Mouse (Mus musculus) thymus, adult 18-20 months (tissue): Measurements from ENCODE around the gene 4930438A08Rik.
A peak's percentile ranks its signal among the peaks of the same experiment; 100 is the strongest.
"Not testable (repeated sequence)": the region's sequence is repeated elsewhere in the genome, so short reads cannot be mapped to it uniquely, and the experiment has no call there.

Experiments used
- DNase-seq, 2 experiments: peaks; one replicate each; pipeline ENCODE4 v3.0.0; 2022; ENCODE audit warnings: mixed read lengths in 2 of 2

Gene 4930438A08Rik

GRCm38 (mm10) chr11:58274572-58274971, at the start of gene 4930438A08Rik:
4930438A08Rik (plus strand) TSS chr11:58274799.
- no peak for DNase-seq

DNA sequence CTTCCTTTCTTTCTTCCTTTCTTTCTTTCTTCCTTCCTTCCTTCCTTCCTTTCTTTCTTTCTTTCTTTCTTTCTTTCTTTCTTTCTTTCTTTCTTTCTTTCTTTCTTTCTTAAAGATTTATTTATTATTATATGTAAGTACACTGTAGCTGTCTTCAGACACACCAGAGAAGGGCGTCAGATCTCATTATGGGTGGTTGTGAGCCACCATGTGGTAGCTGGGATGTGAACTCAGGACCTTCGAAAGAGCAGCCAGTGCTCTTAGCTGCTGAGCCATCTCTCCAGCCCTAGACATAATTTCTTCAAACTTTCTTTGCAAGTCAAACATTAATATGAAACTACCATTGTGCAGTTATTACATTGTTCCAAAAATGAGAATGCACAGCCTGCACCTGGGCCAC, 49.7 kb upstream of the 4930438A08Rik start:
- DNase-seq, result not testable (repeated sequence)

DNA sequence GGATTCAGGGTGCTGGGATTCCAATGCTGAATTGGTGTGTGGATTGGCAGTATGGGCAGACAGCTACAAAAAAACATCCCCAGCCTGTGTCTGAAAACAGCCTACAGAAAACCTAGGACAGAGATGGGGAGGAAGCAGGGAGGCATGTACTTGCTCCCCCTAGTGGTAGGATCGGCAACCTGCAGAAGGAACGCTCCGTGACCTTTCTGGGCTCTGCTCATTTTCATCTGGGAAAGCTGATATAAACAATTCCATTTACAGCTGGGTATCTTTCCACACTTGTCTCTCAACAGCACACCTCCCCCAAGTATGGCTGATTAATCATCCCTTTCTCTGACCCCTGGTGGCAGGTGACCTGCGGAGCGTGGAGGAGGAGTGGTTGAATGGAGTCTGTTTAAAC, 48.9 kb upstream of the 4930438A08Rik start:
- DNase-seq, result peak in 1 of 2 experiments; percentile 68

- DNase-seq, result no peak
Observed at GRCm38 (mm10) chr11:58226425-58226824, 48.2 kb upstream of the 4930438A08Rik start.

DNA sequence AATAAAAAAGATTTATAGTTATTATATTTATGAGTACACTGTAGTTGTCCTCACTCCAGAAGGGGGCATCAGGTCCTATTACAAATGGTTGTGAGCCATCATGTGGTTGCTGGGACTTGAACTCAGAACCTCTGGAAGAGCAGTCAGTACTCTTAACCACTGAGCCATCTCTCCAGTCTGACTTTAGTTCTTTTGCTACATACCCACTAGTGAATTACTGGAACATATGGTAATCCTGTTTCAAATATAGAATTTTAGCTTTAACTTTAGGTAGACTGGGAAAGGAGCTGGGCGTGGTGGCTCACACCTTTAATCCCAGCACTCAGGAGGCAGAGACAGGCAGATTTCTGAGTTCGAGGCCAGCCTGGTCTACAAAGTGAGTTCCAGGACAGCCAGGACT, 46.6 kb upstream of the 4930438A08Rik start:
- DNase-seq, result not testable (repeated sequence)

DNA sequence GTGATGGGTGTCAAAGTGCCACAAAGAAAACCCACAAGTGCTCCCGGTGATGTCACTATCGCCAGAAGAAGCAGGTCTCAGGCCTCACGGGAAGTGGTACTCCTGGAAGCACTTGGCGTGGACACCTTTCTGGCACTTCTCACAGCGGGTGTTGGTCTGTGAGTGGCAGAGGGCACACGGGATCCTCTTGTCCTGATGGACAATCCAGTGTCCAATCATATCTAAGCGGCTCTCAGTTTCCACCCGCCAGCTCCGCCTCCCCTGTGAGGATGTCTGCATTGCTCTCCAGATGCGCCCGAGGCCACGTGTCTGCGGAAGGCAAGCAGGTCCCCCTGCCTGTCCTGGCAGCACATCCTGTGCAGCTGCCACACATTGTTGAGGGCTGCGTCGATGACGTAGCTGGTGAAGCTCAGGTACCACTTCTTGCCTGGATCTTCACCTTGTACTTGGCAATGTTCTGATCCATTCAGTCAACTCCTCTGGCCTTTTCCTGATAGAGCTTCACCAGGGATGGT, 44.1 kb upstream of the 4930438A08Rik start:
- DNase-seq, result peak; percentile 49 to 74

DNA sequence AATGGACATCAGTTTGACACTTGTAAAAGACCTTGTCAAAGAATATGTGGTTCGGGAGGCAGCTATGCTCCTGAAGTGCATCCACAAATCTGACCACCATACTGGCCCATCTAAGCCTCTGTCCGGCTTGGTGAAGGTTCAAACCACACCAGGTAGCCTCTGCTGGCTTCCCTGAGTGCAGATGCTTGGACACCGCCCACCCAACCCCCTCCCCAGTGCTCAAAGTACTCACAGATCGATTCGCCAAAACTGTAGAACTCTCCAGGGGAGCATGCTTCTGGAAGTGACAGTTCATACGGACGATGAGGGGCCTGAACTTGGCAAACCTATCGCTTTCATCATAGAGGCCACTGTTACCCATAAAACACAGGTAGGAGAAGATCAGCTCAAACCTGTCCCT, 43.4 kb upstream of the 4930438A08Rik start:
- no peak for DNase-seq

- DNase-seq, result not testable (repeated sequence)
Observed at GRCm38 (mm10) chr11:58234551-58234950, 40.0 kb upstream of the 4930438A08Rik start.

- no peak for DNase-seq
Observed at GRCm38 (mm10) chr11:58235152-58235551, 39.4 kb upstream of the 4930438A08Rik start.

DNA sequence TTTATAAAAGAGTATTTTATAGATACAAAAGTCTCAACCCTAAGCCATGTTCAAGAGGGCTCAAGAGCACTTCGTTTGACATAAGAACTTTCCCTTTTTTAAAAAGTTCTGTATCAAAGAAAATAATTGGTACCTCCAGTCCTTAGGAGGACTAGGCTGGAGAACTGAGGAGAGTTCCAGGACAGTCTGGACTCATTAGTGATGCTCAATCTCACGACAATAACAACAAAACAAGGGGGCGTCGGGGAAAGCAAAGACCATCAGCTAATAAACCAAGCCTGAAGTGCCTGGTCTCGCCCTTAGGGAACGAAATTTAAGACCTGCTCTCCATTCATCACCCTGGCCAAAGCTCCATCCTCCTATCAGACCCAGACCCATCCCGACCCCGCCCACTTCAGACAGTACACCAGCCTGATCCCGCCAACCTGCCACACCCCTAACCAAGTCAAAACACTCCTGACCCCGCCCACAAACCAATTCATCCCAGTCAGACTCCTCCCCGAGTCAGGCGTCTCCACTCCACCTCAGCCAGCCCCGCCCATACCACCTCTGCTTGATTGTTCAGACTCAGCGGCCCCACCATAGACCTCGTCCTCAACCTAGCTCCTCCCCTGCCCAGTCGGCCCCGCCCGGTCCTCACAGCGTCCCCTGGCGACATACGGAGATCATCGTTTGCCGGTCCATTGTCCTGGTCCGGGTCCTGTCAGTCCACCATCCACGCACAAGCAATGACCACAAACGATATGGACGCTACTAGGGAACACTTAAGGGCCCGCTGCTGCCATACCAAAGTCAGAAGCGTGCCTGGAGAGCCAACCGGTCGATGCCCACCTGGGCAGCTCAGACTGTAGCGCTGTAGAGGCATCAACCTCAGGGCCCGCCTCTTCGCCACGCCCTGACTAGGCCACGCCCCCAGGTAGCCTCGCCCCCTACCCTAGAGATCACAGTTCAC, 35.5 kb upstream of the 4930438A08Rik start:
- peak; percentile 21 to 50 for DNase-seq

GRCm38 (mm10) chr11:58247294-58247693, 27.3 kb upstream of the 4930438A08Rik start:
- no peak for DNase-seq

DNA sequence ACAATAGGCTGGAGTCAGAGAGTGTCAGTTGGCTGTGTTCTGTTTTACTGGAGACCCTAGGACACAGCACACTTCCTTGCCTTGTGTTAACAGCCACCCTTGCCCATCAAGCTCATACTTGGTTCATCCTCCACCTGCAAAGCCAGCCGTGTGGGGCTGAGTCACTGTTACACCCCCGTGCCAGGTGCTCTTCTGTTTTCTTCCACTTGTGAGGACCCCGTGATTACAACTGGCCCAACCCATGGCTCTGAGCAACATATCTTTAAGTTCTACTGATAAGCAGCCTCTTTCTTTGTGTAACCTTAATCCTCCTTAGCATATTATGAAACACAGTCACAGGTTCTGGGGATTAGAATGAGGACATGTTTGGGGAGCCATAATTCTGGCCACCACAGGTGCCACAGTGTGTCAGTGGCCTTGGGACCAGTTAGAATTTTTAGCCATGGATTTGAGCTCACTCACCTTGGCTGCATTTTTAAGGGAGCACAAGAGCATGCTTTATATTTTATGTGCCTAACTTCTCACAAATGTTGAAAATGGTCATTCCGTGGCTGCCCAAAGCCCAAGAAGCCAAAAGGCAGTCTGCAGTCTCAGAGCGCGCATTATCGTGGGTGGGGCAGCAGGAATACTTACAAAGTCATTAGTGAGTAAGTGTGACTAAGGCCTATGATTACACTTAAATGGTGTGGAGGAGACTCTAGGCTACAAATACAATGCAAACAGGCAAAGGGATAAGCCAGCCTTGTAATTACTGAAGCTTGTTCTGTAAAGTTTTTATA, 25.2 kb upstream of the 4930438A08Rik start:
- no peak for DNase-seq

GRCm38 (mm10) chr11:58250550-58250949, 24.0 kb upstream of the 4930438A08Rik start:
- no peak for DNase-seq

- DNase-seq, result no peak
Observed at GRCm38 (mm10) chr11:58254411-58254810, 20.2 kb upstream of the 4930438A08Rik start.

DNA sequence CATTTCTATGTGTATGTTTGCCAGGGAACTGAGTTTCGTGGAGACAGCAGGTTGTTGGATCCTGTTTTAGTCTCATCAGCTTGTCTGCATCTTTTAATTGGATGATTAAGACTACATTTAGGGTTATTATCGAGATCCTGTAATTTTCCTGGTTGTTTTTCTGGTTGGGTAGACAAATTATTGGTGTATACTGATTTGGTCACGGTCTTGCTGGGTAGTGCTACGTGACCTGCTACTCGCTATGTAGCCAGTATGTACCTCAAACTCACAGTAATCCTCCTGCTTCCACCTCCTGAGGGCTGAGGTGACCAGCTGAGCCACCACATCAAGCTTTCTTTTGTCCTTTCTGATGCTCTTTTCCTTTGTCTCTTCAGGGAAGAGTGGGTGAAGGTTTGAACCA, 16.8 kb upstream of the 4930438A08Rik start:
- no peak for DNase-seq

DNA sequence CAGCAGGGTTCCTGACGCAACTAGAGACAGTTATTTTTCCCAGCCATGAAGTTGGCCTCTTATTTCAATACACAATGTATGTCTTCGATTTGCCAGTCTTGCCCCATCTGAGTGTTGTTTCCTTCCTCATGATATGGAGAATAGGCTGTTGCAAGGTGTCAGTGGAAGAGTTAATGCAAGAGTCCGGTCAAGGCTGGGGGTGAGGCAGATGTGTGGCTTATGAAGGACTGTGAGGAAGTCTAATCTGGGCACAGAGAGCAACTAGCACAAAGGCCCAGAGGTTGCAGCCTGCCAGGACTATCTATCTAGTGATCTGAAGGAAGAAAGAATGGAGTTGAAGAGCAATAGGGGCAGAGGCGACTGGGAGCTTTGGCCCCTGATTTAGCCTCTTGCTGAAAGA, 14.4 kb upstream of the 4930438A08Rik start:
- no peak for DNase-seq

DNA sequence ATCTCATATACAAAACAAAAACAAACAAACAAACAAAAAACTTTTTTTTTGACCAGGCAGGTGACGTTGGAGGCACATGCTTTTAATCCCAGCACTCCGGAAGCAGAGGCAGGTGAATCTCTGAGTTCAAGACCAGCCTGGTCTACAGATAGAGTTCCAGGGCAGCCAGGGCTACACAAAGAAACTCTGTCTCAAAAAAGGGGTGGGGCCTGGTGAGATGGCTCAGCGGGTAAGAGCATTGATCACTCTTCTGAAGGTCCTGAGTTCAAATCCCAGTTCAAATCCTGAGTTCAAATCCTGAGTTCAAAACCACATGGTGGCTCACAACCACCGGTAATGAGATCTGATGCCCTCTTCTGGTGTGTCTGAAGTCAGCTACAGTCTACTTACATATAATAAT, 12.8 kb upstream of the 4930438A08Rik start:
- no peak for DNase-seq

DNA sequence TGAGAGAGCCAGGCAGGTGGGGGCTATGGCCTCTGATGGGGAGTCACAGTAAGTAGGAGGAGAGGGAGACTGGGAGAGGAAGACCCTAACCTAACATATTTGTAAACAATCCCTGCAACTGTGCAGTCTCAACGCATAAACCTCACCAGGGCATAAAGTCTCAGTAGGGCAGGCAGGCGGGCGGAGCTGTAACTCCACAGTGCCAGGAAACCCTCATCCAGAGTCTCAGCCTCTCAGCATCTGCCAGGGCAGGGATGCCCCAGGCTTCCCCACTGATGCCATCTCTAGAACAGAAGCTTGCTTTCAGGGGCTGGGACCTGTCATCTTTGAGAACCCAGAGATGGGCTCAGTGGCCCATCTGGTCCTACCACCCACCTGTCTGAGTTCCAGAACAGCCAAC, 12.3 kb upstream of the 4930438A08Rik start:
- no peak for DNase-seq

DNA sequence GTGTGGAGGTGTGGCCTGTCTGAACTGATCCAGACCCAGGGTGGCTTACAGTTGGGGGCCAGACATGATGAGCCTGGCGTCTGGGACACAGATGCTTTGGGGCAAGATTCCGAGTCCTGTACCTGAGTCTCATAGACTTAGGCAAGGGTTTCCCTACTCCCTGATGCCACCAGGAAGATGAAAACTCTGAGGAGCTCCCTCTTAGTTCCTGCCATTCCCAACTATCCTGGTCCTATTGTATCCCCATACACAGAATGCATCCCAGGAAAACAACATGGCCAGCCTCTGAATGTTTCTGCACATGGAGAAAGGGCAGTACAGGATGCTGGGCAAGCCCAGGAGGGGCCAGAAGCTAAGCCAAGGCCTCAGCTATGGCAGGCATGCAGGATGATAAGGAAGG, 11.1 kb upstream of the 4930438A08Rik start:
- DNase-seq, result no peak

DNA sequence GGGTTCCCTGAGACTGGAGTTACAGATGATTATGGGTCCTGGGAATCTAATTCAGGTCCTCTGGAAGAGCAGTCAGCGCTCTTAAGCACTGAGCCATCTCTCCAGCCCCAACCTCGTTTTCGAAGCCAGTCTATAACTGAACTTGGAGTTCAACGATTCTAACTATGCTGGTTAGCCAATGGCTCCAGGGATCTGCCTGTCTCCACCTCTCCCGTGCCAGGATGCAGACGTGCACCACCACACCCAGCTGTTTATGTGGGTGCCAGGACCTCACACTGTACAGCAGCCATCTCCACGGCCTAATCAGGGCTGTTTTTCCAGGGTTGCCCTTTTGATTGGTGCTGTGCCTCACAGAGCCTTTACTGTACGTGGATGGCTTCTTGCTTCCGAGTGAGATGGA, 10.1 kb upstream of the 4930438A08Rik start:
- DNase-seq, result no peak

DNA sequence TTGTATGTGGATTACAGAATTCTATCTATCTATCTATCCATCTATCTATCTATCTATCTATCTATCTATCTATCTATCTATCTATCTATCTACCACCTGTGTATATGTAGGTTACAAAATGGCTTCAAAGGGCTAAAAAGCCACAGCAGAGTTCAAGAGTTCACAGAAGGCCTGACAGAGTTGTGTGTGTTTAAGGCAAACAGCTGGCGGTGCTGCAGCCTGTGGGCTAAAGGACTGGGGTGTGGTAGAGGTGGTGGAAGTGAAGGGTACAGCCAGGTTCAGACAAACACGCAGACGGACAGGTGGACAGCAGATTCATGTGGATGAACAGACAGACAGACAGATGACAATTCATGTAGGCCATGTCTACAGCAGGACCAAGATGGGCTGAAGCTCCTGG, 6.3 kb upstream of the 4930438A08Rik start:
- DNase-seq, result no peak

- no peak for DNase-seq
Observed at GRCm38 (mm10) chr11:58275756-58276155, 1.2 kb downstream of the 4930438A08Rik start.

- DNase-seq, result no peak
Observed at GRCm38 (mm10) chr11:58281970-58282496, 7.4 kb downstream of the 4930438A08Rik start.
